Mouse (Mus musculus): ENCODE results near the gene Dbp.
"Not testable (repeated sequence)": the region's sequence is repeated elsewhere in the genome, so short reads cannot be mapped to it uniquely, and the experiment has no call there.

Dbp gene

DNA sequence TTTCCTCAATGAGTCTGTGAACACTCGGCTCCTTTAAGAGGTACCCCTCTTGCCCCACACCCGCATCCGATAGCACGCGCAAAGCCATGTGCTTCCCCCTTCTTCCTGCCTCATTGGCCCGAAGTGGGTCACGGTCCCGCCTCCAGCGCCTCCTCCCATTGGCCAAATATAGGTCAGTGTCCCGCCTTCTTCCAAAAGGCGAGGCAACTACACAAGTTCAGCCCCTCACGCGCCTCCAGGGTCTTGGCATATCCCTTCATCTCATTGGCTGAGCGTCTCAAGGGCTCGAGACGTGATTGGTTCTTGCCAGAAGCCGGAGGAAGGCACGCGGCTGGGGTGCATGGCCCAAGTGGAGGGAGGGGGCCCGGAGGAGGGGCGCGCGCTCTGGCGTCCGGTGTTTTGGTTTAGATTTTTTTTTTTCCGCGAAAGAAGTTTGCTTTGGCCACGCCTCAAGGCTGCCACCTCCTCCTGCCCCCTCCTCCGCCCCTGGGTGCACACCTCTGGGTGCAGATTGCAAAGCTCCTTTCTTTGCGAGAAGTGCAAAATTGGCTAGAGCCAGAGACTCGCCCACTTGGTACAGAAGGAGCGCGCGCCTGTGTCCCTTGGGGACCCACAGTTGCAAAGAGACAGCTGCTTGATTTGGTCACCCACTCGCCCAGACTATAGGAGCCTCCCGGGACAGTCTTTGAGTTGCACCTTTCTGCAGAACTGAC lies at the start of gene Dbp:
Dbp (plus strand) TSS at position 359 of the 713 bp plus-strand sequence.
- peak; percentile 100 for DNase-seq (ENCODE audit: low spot score)

DNA sequence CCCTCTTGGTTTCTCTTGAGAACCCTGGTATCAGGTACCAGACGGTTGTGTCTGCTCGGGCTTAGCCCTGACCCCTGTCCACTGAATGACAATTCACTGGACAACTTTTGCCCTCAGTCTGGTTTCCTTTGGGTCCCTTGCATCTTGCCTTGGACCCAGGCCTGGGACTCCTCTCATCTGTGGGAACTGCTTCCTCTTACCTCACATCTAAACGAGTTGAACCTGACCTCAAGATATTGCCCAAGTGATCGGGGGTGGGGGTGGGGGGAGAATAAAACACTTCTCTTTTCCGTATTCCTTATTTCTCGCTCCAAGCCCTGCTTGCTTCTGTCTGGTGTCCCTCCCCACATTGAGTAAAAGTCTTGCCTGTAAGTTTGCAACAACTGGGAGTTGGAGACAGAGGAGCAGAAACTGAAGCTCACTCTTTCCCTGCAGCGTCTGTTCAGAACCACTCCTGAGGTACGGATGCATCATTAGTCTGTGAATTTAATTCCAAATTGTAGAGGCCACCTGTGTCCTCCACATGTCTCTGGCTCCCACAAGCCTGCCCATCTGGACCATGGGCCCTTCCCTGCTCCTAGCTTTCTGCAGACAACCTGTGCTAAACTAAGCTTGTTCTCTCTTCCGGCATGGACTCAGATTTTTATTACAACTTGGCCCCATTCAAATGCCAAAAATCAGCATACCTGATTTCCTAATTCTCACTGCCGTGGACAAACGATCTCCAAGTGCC lies 44.0 kb upstream of the Dbp start:
- DNase-seq (ENCODE audit: low spot score): no peak

DNA sequence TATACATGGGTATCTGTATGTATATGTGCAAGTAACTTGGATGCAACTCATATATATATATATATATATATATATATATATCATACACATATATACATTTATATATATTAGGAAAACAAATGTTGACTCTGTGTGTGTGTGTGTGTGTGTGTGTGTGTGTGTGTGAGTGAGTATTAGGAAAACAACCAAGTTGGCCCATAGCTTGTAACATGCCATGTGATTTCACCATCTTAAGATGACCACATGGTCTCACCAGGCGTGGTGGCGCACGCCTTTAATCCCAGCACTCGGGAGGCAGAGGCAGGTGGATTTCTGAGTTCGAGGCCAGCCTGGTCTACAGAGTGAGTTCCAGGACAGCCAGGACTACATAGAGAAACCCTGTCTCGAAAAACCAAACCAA lies 43.2 kb upstream of the Dbp start:
- DNase-seq (ENCODE audit: low spot score): not testable (repeated sequence)

DNA sequence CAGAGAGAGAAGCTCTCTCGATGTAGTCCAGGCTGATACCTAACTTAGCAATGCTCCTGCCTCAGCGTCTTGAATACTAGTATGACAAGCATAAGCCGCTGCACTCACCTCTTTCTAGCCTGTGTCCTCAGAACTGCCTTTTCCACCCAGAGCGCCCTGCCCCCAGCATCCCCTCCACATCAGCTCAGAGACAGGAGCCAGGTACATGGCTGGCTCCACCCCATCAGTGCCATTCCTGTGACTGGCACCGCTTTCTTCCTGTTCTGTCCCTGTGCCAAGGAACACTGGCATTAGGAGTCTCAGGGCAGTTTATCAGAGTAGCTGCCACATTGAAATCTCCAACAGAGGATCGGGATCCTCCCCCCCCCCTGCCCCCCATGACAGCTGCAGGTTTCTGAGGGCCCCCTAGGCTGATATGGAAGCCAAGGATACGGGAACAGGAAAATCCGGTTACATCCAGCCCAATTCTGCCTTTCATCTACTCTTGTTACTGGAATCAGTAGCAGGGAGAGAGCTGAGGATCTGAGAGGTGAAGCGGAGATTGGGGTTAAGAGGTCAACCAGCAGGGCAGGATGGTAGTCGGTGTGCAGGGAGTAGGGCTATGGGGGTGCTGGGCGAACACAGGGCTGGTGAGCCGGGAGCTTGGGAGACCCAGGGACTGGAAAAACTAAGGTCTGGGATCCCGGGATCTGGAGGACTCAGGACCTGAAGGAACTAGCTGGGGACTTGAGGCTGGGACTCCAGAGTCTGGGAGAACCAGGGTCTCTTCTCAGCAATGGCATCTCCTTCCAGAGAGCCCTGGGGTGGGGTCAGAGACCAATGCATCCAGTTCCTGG lies 39.4 kb upstream of the Dbp start:
- no peak for DNase-seq (ENCODE audit: low spot score)

DNA sequence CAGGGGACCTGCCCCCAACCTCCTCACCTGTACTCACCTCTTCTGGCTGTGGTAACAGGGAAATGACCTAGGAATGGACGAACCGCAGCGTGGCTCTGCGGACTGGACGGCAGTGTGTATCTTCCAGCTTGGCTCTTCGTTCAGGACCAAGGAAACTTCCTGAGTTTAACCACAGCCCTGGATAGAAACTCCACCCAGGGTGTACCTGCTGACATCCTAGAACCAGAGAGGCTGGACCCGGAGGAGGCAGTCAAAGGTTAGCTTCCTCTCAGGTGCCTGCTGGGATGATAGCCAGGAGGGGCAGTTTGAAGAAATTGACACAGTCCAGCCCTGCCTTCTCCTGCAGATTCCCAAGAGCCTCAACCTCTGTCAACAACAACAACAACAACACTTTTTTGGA lies 38.7 kb upstream of the Dbp start, which contains the start of gene Fut2:
Fut2 (minus strand) TSS at position 234 of the 400 bp plus-strand sequence.
- no peak for DNase-seq (ENCODE audit: low spot score)

DNA sequence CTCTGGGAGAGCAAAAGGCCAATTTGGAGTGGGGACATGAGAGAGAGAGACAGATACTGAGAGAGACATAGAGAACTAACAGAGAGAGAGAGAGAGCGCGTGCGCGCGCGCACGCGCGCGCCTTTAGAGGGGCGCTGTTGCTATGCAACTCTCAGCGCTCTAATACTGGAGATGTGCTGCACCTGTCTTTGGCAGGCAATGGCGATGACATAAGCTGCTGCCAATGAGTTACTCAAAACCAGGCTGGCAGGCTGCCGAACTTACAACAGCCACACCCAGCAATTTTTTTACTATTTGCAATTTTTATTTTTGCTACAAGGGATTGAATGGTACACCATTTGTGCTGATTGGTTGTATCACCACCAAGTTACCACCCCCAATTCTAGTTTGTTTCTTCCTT lies 37.1 kb upstream of the Dbp start:
- no peak for DNase-seq (ENCODE audit: low spot score)

DNA sequence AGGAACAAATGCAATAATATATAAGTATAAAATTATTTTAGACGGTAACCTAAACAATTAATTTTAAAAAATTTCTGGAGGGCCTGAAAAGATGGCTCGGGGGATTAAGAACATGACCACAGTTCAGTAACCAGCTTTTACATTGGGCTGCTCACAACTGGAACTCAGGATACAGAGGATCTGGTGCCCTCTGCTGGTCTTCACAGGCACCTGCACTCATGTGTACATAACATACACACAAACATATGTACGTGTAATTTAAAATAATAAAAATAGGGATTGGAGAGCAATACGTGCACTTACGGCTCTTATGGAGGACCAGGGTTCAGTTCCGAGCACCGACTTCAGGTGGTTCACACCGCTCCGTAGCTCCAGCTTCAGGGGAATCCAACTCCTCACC lies 36.0 kb upstream of the Dbp start:
- no peak for DNase-seq (ENCODE audit: low spot score)

DNA sequence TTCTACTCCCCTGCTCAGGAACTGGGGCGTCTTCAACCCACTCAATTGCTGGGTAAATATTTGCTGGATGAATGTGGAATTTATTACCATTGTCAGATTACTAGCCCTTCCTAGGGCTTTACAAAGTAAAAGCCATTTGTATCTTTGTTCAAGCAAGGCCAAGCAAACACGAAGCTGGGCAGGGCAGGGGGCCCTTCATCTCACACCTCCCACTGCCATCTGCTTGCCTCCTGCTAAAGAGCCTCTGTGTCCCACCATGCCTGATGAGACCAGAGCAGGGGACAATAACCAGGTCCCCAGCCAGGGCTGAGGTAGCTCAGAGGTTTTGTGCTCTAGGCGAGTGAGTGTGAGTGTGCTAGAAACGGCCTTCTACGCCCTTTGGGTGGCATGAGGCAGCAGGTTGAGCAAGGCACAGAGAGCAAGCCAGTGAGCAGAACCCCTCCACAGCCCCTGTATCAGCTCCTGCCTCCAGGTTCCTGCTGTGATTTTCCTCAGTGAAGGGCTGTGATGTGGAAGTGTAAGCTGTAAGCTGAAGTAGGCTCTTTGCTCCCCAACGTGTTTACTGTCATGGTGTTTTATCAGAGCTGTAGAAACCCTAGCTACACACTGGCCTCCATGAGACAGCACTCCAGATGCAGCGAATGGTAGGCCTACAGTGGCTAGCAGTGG lies 27.1 kb upstream of the Dbp start:
- DNase-seq (ENCODE audit: low spot score): no peak

DNA sequence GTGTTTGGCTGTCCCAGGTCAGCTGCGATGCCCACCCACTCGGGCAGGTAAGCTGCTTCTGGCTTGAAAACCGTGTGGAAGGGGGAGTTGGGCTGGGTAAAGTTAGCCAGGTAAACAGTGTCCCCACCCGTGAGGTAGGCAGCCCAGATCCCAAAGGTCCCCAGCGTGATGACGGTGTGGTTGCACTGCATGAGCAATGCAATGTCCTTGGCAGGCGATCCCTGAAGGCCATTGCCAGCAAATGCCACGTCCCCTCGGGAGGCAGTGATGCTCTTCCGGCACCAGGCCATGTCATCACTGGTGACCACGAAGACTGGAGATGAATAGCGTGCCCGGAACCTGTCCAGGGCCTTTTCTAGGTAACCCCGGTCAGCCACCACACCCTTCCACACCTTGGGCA lies 26.4 kb upstream of the Dbp start:
- DNase-seq (ENCODE audit: low spot score): no peak

DNA sequence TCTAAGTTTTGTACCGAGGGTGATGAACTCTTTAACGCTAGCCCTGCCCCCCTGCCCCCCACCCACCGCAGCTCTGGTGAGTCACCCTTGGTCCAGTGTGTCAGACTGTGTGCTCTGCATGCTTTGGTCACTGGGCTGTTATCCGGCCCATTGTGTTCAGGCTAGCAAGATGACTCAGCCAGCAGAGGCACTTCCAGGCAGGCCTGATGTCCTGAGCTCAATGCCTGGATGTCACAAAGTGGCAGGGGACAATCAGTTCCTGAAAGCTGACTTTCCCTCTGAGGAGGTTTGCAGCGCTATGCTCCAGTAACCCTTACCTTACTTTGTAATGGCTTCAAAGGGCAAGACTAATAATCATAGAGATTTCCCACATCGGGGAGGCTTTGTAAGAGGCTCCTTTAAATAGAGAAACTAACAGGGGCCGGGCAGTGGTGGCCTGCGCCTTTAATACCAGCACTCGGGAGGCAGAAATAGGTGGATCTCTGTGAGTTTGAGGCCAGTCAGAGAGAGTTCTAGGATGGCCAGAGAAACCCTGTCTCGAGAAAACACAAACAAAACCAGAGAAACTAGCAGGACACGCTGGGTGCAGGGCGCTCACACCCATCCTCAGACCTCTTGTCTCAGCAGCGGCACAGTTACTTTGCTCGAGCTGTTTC lies 24.8 kb upstream of the Dbp start:
- peak; percentile 75 for DNase-seq (ENCODE audit: low spot score)

DNA sequence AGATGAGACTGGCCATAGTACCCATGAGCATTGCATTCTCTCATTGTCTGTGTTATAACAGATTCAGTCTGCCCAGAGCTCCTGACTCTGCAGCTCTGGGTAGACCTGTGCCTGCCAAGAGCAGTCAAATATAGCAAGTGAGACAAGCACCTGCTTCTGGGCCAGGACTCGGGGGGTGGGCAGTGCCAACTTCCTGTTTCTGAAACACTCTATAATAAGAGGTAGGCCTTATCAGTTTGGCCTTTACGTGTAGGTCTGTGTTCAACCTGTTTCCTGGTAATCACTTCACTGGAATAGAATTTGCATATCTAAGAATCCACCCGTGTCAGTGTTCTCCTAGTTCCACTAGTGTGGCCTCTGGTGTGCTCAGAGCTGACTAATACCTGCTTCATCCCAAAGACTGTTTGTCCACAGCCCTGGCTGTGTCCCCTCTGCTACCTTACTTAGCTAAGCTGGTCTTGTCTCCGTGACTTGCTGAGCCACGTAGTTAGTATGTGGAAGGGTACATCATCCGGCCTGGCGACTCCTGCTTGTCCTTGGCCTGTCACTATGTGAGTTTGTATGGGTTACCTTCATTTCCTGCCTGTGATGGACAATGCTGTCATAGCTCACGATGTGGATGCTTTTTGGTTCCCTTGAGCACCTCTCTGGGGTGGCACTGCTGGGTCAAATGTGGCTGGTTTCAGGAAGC lies 23.7 kb upstream of the Dbp start:
- peak; percentile 74 for DNase-seq (ENCODE audit: low spot score)

DNA sequence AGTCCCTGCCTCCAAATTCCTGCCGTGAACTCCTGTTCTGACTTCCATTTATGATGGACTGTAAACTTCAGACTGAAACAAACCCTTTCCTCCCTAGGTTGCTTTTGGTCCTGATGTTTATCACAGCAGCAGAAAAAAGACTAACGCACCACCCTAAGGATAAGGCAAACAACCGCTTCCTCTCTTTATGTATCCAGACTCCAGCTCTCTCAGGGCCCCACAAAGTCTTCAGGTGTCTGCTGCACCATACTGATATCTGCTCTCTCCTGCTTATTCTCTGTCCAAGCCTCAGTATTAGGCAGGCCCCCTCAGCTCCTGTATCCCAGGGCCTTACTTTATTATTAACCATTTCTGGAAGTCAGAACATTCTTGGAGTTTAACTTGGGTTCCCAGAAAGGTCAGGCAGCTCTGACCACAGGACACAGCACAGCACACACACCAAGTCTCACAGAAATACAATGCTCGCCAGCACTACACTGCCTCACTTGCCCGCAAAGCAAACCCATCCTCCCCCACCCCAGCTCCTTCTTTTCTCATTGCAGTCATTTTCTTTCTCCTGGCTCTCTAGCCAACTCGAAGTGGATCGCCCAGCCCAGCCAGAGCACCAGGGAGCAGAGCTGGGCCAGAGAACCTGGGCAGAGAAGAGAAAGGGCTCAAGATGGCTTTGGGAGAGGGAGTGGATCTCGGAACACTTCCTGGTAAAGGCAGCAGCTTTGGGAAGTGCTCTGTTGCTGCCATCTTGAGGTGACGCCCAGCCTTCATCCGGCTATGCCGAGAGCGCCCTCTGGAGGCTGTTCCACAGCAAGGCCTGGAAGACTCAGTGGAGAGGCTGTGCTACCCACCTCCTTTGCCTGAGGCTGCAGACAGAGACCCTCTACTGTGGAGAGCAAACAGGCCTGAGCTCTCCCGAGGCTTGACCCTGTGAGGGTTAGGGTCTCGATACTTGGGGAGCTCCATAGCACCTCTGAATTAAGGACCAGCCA lies 22.5 kb upstream of the Dbp start:
- DNase-seq (ENCODE audit: low spot score): peak; percentile 92

DNA sequence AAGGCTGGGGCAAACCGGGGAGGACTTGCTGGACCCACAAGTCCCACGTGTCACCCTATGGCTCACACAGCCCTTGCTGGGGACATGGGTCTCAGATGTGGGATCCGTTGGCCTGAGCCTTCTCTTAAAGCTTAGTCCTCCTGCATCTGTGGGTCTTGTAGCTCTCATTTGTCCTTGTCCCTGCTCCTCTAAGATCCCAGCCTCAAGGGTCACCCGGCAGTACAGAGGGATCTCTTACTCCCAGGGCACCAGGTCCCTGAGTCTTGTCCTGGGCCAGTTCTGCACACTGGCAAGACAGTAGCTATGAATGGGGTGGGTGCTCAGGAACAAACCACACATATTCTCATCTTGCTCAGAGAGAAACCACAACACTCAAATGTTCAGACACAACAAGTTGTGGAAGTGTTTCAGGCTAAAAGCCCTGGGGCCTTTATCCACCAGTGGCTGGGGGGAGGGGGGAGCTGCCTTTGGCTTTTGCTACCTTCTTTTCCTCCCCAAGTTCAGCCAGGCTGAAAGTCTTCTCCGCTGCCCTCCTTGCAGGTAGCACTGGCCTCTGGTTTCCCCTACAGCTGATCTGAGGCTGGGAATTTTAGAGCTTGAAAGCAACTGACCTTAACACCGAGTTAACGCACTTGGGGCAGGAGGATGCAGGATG lies 21.4 kb upstream of the Dbp start, which contains the start of gene Ntn5:
Ntn5 (plus strand) TSS at position 627 of the 655 bp plus-strand sequence.
- no peak for DNase-seq (ENCODE audit: low spot score)

DNA sequence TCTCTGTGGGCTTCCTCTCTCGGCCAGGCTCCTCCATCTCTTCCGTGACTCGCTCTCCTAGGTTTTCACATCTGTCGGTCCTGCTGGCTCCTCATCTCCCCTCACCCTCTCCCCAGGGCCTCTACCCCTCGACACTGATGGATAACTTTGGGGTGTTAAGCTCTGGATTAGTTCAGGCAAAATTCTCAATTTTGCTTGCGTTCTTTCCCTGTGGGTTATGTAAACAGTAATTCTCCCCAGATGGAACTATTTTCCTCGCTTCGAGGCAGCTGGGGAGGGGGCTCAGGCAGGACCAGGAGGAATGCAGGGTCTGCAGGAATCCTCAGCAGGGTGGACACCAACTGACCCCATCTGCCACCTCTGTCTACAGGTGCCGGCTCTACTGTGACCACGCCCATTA lies 19.1 kb upstream of the Dbp start:
- DNase-seq (ENCODE audit: low spot score): no peak

DNA sequence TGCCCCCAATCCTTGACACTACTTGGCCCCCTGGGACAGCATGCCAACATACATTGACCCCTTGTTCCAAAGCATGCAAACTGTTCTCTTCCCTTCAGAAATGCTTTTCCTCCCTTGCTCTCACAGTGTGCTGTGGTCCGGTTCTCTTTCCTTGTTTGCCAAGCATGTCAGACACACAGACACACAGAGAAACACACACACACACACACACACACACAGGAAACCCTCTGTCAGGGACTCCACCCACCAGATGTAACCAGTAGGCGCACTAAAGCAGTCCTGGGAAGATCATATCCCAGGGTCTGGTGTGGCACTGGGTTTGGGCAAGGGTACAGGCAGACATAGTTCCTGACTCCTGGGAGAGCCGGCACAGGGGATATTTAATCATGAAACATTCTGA lies 18.0 kb upstream of the Dbp start:
- DNase-seq (ENCODE audit: low spot score): no peak

DNA sequence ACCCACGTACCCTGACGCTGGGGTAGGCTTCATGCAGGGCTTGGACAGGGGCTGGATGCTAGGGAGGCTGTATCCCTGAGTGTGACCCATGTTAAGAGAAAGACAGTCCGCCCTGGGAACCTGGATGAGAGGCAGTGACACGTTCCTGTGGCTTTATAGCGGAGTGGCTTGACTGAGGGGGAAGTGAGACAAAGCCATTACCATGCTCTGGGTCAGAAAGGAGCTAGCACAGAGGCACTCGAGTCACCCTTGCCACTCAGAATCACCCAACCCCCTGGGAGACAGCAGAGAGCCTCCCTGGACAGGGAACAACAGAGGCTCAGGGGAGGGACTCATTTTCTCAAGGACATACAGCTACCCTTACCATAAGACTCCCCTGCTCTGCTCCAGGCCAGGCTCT lies 15.8 kb upstream of the Dbp start:
- no peak for DNase-seq (ENCODE audit: low spot score)

DNA sequence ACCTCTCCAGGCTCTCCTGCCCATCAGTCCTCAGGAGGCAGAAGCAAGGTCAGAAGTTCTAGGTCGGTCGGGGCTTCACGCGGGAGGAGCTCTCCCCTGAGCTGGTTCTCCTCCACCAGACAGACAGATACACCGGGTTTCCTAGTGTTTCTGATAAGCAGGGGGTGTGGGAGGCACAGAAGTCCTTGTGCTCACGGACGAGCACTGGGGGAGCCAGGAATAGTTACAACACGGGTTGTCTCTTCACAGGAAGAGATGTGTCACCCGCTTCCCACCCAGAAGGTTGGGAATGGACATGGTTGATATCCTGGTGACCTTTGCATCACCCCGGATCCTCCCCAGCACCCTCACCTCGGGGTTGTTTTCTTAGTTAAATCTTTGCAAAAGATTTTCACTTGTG lies 15.1 kb upstream of the Dbp start:
- DNase-seq (ENCODE audit: low spot score): no peak

DNA sequence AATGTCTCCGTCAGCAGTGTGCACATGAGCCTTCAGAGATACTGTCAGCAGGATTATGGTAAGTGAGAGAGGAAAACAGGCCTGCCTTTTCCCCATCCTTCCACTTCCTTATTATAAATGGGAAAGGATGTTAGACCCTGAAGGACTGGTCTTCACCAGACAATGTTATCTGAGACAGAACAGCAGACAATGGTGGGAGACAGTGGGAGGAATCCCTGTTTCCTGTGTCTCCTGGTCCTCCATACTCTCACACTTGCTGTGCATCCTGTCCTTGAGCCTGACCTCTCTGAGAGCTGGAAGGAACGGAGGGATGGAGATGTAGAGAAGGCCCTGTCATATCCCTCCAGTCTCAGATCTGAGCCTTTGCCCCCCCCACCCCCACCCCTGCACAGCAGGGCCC lies 12.5 kb upstream of the Dbp start:
- no peak for DNase-seq (ENCODE audit: low spot score)

DNA sequence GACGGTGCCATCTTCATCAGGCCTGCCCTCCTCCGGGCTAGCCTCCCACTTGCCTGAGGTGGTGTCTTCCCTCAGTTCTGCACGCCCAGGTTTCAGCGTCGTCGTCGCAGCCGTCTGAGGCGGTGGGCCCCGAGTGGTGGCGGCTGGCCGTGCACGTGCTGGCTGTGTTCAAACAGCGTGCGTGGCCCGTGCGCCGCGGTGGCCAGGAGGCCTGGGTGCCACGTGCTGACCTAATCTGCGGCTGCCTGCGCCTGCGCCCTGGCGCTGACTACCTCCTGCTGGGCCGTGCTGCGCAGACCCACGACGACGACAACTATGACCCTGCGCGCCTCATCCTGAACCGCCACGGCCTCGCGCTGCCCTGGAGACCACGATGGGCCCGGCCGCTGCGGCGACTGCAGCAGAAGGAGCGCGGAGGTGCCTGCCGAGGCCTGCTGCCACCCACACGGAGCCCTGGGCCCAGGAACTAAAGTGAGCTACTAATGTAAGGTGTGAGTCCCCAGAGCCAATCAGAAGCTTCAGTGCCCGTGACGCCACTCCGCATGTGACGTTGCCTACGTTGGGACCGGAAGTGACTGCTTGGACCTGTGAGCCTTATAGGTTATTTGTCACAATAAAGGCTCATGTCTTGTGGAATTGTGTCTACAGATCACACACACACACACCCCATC lies 10.8 kb upstream of the Dbp start, which contains the start of gene Sec1:
Sec1 (minus strand) TSS at position 482 of the 671 bp plus-strand sequence.
- DNase-seq (ENCODE audit: low spot score): no peak

All from lung, postnatal 25 days (tissue).